Mouse (Mus musculus) stomach, postnatal 0 days (tissue): ENCODE results near the gene Sult5a1. TPM values are rescaled to one million over a fixed set of nuclear protein-coding genes. Genes with fewer than 3 reads are reported as not detected.

Source experiments
- ATAC-seq: fragments of 200-750 bp; cut with Nextera tagmentation; 2 replicates; pipeline ENCODE4 v1.8.0; 2017; ENCODE audit not compliant: low FRiP score, low TSS enrichment
- DNase-seq: peaks from one replicate; pipeline ENCODE4 v3.0.0-alpha.2; 2016; ENCODE audit warnings: low spot score
- H3K27ac ChIP-seq: fragments of 300-500 bp; sonication (generic); replicated peaks from 2 replicates; pipeline ENCODE4 v1.5.1; 2014; ENCODE audit warnings: mild to moderate bottlenecking, control low read depth
- H3K27me3 ChIP-seq: fragments of 300-500 bp; sonication (generic); 2 replicates; pipeline ENCODE4 v1.6.1; 2014; ENCODE audit warnings: low read length; ENCODE audit not compliant: control insufficient read depth, insufficient read depth
- H3K36me3 ChIP-seq: fragments of 300-500 bp; sonication (generic); 2 replicates; pipeline ENCODE4 v1.6.1; 2014; ENCODE audit warnings: low read length, mixed read lengths; ENCODE audit not compliant: control insufficient read depth, insufficient read depth
- H3K4me1 ChIP-seq: fragments of 300-500 bp; sonication (generic); replicated peaks from 2 replicates; pipeline ENCODE4 v1.6.1; 2014; ENCODE audit warnings: antibody characterized with exemption; ENCODE audit not compliant: control insufficient read depth, insufficient read depth
- H3K4me2 ChIP-seq: fragments of 300-500 bp; sonication (generic); replicated peaks from 2 replicates; pipeline ENCODE4 v1.6.1; 2014; ENCODE audit warnings: low read depth, mild to moderate bottlenecking, control low read depth, moderate library complexity
- H3K4me3 ChIP-seq: fragments of 300-500 bp; sonication (generic); 2 replicates; pipeline ENCODE4 v1.5.1; 2014; ENCODE audit warnings: low read depth, low read length, control low read depth
- H3K9ac ChIP-seq: fragments of 300-500 bp; sonication (generic); 2 replicates; pipeline ENCODE4 v1.6.1; 2014; ENCODE audit warnings: mild to moderate bottlenecking, low read length, control low read depth, mixed read lengths
- H3K9me3 ChIP-seq: fragments of 300-500 bp; sonication (generic); 2 replicates; pipeline ENCODE4 v1.6.1; 2016; ENCODE audit warnings: low read length; ENCODE audit not compliant: control insufficient read depth
- CTCF ChIP-seq: IDR thresholded peaks from 2 replicates; pipeline ENCODE4 v1.5.1; 2016; ENCODE audit warnings: antibody characterized with exemption, low read depth, mild to moderate bottlenecking, moderate library complexity
- EP300 ChIP-seq: optimal IDR thresholded peaks from 2 replicates; pipeline ENCODE3; 2016; ENCODE audit warnings: antibody characterized with exemption
- WGBS: fragments of 180-500 bp; shearing (Covaris S2); extraction: QIAGEN DNeasy Blood & Tissue Kit; methylation state at CpG from one replicate; pipeline ENCODE4 v1.1.7; 2014; 5-methylcytosine and 5-hydroxymethylcytosine counted together
- microRNA-seq: library from miRNA; unstranded; fragments of <30 nt; microRNA quantifications from one replicate; pipeline ENCODE4, GENCODE M21; 2016
- polyA plus RNA-seq: library from polyadenylated mRNA; unstranded; fragments of >200 nt; fragmentation: Nextera tagmentation; extraction: Ambion mirVana; gene quantifications from 2 replicates; pipeline ENCODE4 v1.2.1, GENCODE M21; 2015

Gene Sult5a1
- polyA plus RNA-seq, 1 experiment from 2014 or later: 7.8 TPM

- H3K4me2 ChIP-seq: peak within 1 kb of the TSS; percentile 76
- H3K36me3 ChIP-seq: peaks cover 15% of the 10 kb centered on the region
- peak within 1 kb of the TSS; percentile 89 for H3K4me3 ChIP-seq
- TF ChIP-seq CTCF: no peak
- TF ChIP-seq EP300: no peak
- ATAC-seq: peak; percentile 95
- WGBS: under 1% methylated on average over 48 of the region's 56 CpGs
- peak; percentile 97 for DNase-seq
- no peaks in the 10 kb centered on the region for H3K9me3 ChIP-seq
- 0 out of 2 replicates have a peak, but pooled peaks cover 6% of the 10 kb centered on the region for H3K4me1 ChIP-seq
- H3K27ac ChIP-seq: peak within 1 kb of the TSS; percentile 96
- H3K27me3 ChIP-seq: no peaks in the 10 kb centered on the region
- H3K9ac ChIP-seq: peak within 1 kb of the TSS; percentile 92
These were observed 56.1 kb downstream of the Sult5a1 start, which contains the start of gene Rpl13 for GRCm38 (mm10) chr8:123101735-123102685. TSS of gene Rpl13 (plus strand) at chr8:123102350.

GRCm38 (mm10) chr8:123101244-123101643 is 56.9 kb downstream of the Sult5a1 start:
- DNase-seq: no peak
- Histone ChIP-seq H3K9me3 (no peaks in the 10 kb centered on the region), H3K36me3 (peaks cover 15% of the 10 kb centered on the region), H3K4me1 (0 out of 2 replicates have a peak, but pooled peaks cover 6% of the 10 kb centered on the region), H3K4me3 (no peak overlapping the region), H3K27ac (peak overlapping the region; percentile 63; the same call in 1 of the 2 replicates), H3K4me2 (no peak overlapping the region), H3K9ac (no peak overlapping the region; the same call in 1 of the 2 replicates), H3K27me3 (no peaks in the 10 kb centered on the region)
- ATAC-seq: no peak
- TF ChIP-seq CTCF (peak; percentile 30; the same call in 1 of the 2 replicates), EP300 (no peak)
- 70% methylated on average over 4 of the region's 4 CpGs for WGBS

- Histone ChIP-seq H3K9me3 (no peaks in the 10 kb centered on the region), H3K4me2 (no peak overlapping the region), H3K27me3 (no peaks in the 10 kb centered on the region), H3K9ac (no peak overlapping the region), H3K4me3 (no peak overlapping the region), H3K36me3 (peaks cover 15% of the 10 kb centered on the region), H3K27ac (peak overlapping the region; percentile 63), H3K4me1 (0 out of 2 replicates have a peak, but pooled peaks cover 6% of the 10 kb centered on the region)
- peak; percentile 62 for ATAC-seq
- 49% methylated on average over 8 of the region's 8 CpGs for WGBS
- DNase-seq: peak; percentile 43
- TF ChIP-seq CTCF (no peak), EP300 (peak; percentile 64)
These were observed 57.8 kb downstream of the Sult5a1 start for GRCm38 (mm10) chr8:123100288-123100687.

- ATAC-seq: no peak
- 74% methylated on average over 12 of the region's 12 CpGs for WGBS
These were observed 60.1 kb downstream of the Sult5a1 start for GRCm38 (mm10) chr8:123097786-123098584.

GRCm38 (mm10) chr8:123097216-123097615 is 60.9 kb downstream of the Sult5a1 start:
- peaks cover 20% of the 10 kb centered on the region for H3K36me3 ChIP-seq
- H3K9ac ChIP-seq: no peak overlapping the region
- no peaks in the 10 kb centered on the region for H3K9me3 ChIP-seq
- H3K4me1 ChIP-seq: 0 out of 2 replicates have a peak, but pooled peaks cover 2% of the 10 kb centered on the region
- H3K4me3 ChIP-seq: no peak overlapping the region
- no peaks in the 10 kb centered on the region for H3K27me3 ChIP-seq
- 89% methylated on average over 11 of the region's 11 CpGs for WGBS
- TF ChIP-seq CTCF (no peak), EP300 (no peak)
- no peak overlapping the region for H3K4me2 ChIP-seq
- no peak for ATAC-seq
- DNase-seq: no peak
- H3K27ac ChIP-seq: no peak overlapping the region

More at GRCm38 (mm10) chr8:123097786-123098584, 60.1 kb downstream of the Sult5a1 start:
- TF ChIP-seq EP300 (no peak), CTCF (peak; percentile 34)
- H3K36me3 ChIP-seq: peaks cover 20% of the 10 kb centered on the region
- DNase-seq: no peak
- H3K4me1 ChIP-seq: 0 out of 2 replicates have a peak, but pooled peaks cover 2% of the 10 kb centered on the region
- H3K4me3 ChIP-seq: no peak overlapping the region
- H3K9ac ChIP-seq: no peak overlapping the region
- H3K27me3 ChIP-seq: no peaks in the 10 kb centered on the region
- no peaks in the 10 kb centered on the region for H3K9me3 ChIP-seq
- no peak overlapping the region for H3K27ac ChIP-seq
- H3K4me2 ChIP-seq: no peak overlapping the region

Small RNA genes within 50 kb of the gene (microRNA-seq; reads per million reads assigned to microRNA genes)
- gene Mir7079 (not detected), gene Mir7080 (not detected)

Other genes with a start within 250 kb of the Sult5a1 start
- gene Ankrd11, start 116.0 kb downstream of the Sult5a1 start, polyA plus RNA-seq: 35.0 and 35.8 TPM in 2 replicates
- 29.6 and 32.0 TPM in 2 replicates for gene Spg7, start 95.4 kb downstream of the Sult5a1 start, polyA plus RNA-seq
- gene Rpl13, start 56.0 kb downstream of the Sult5a1 start, polyA plus RNA-seq: 1,460 and 1,506 TPM in 2 replicates
- gene Cpne7, start 40.9 kb downstream of the Sult5a1 start, polyA plus RNA-seq: 1.4 TPM in 2 replicates
- gene Dpep1, start 27.9 kb upstream of the Sult5a1 start, polyA plus RNA-seq: 10.0 and 13.6 TPM in 2 replicates
- 153 and 157 TPM in 2 replicates for gene Chmp1a, start 54.4 kb upstream of the Sult5a1 start, polyA plus RNA-seq
- gene Spata33, start 54.5 kb upstream of the Sult5a1 start, polyA plus RNA-seq: 0.91 and 0.94 TPM in 2 replicates
- 16.1 and 16.7 TPM in 2 replicates for gene Cdk10, start 66.5 kb upstream of the Sult5a1 start, polyA plus RNA-seq
- 3.1 and 3.6 TPM in 2 replicates for gene Spata2l, start 77.9 kb upstream of the Sult5a1 start, polyA plus RNA-seq
- gene Zfp276, start 95.9 kb upstream of the Sult5a1 start, polyA plus RNA-seq: 7.8 and 8.3 TPM in 2 replicates
- 10.3 and 11.2 TPM in 2 replicates for gene Vps9d1, start 96.0 kb upstream of the Sult5a1 start, polyA plus RNA-seq
- gene Fanca, start 160.3 kb upstream of the Sult5a1 start, polyA plus RNA-seq: 5.3 and 5.7 TPM in 2 replicates
- gene Spire2, start 174.4 kb upstream of the Sult5a1 start, polyA plus RNA-seq: 12.4 and 13.1 TPM in 2 replicates
- 133 and 146 TPM in 2 replicates for gene Tcf25, start 215.4 kb upstream of the Sult5a1 start, polyA plus RNA-seq
- 0.05 TPM in 1 of 2 replicates, not detected in the other for gene Mc1r, start 248.8 kb upstream of the Sult5a1 start, polyA plus RNA-seq